Mouse (Mus musculus): Measurements from ENCODE around the gene Gm49368. TPM values are rescaled to one million over a fixed set of nuclear protein-coding genes. Genes with fewer than 3 reads are reported as not detected.

Gene Gm49368
- polyA plus RNA-seq, 1 experiment from 2014 or later, result not detected

DNA sequence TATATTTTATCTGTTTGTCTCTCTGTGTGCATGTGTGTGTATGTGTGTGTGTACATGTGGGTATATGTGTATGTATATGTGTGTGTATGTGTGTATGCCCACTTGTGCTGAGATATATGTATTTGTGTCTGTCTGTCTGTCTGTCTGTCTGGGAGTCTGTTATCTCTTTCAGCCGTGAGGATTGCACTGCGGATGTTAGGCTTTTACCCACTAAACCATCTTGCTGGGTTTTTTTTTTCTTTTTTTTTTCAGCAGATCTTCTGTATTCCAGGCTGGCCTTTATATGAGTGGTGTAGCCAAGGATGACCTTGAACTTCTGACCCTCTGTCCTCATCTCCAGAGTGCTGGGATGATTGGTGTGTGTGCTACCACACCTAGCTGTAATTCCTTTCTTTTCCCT, 13.2 kb upstream of the Gm49368 start:
- no peaks in the 10 kb centered on the region for H3K27me3 ChIP-seq (replicated peaks; ENCODE audit: control insufficient read depth, insufficient read depth, low read length)
- H3K4me2 ChIP-seq (ENCODE audit: low read length), result no peak overlapping the region
- no peak overlapping the region for H3K4me3 ChIP-seq (replicated peaks; ENCODE audit: low read length)
- H3K36me3 ChIP-seq (ENCODE audit: control insufficient read depth, insufficient read depth), result no peaks in the 10 kb centered on the region
- H3K9ac ChIP-seq (replicated peaks; ENCODE audit: low read depth, low read length), result no peak overlapping the region
- H3K9me3 ChIP-seq (ENCODE audit: control insufficient read depth, low read length), result no peaks in the 10 kb centered on the region
- WGBS, result 90% methylated on average over 2 of the region's 2 CpGs
- no peak for ATAC-seq
- no peaks in the 10 kb centered on the region for H3K4me1 ChIP-seq (replicated peaks; ENCODE audit: control insufficient read depth, insufficient read depth, low read length)
- no peak overlapping the region for H3K27ac ChIP-seq (ENCODE audit: low read length)

DNA sequence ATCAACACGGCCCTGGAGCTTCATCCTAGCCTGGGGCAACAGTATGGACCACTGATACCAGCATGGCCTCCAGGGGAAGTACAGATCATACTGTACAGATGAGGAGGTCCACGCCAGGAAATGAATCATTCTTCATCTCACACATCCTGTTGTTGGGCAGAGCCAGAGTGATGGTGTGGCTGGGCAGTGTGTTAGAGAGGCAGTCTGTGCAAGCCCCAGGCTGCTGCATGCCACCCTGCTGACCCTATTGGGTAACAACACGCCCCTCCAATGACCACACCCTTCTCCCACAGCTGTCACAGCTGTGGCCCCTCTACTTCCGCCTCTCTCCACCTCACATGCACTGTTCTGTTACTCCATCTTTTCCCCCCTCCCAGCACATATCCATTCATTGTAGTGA, 11.7 kb upstream of the Gm49368 start:
- Histone ChIP-seq H3K36me3 (ENCODE audit: control insufficient read depth, insufficient read depth) (no peaks in the 10 kb centered on the region), H3K4me3 (replicated peaks; ENCODE audit: low read length) (no peak overlapping the region), H3K9ac (replicated peaks; ENCODE audit: low read depth, low read length) (no peak overlapping the region), H3K27ac (ENCODE audit: low read length) (no peak overlapping the region), H3K27me3 (replicated peaks; ENCODE audit: control insufficient read depth, insufficient read depth, low read length) (no peaks in the 10 kb centered on the region), H3K4me1 (replicated peaks; ENCODE audit: control insufficient read depth, insufficient read depth, low read length) (no peaks in the 10 kb centered on the region), H3K9me3 (ENCODE audit: control insufficient read depth, low read length) (no peaks in the 10 kb centered on the region), H3K4me2 (ENCODE audit: low read length) (no peak overlapping the region)
- WGBS, result 71% methylated on average over 4 of the region's 4 CpGs
- ATAC-seq, result no peak

DNA sequence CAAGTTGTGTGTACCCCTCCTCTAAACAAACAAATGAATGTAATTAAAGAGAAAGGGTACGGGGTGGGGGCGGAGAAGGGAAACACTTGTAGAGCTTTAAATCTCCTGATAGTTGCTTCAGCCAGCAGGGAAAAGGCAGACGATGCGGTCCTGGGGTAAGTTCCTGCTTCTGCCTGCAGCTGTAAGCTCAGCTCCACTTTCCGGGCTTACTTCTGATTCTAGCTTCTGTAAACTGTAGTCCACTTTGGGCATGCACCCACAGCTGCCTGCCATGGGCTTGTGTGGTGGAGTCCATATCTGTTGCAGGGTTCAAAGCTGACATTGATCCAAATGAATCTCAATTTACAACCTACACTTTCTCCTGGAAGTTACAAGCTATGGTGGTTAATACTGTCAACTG, 9.4 kb upstream of the Gm49368 start:
- H3K4me1 ChIP-seq (replicated peaks; ENCODE audit: control insufficient read depth, insufficient read depth, low read length), result no peaks in the 10 kb centered on the region
- no peak for ATAC-seq
- H3K9me3 ChIP-seq (ENCODE audit: control insufficient read depth, low read length), result no peaks in the 10 kb centered on the region
- H3K4me3 ChIP-seq (replicated peaks; ENCODE audit: low read length), result no peak overlapping the region
- WGBS, result 85% methylated on average over 5 of the region's 5 CpGs
- no peak overlapping the region for H3K4me2 ChIP-seq (ENCODE audit: low read length)
- no peak overlapping the region for H3K9ac ChIP-seq (replicated peaks; ENCODE audit: low read depth, low read length)
- no peak overlapping the region for H3K27ac ChIP-seq (ENCODE audit: low read length)
- H3K36me3 ChIP-seq (ENCODE audit: control insufficient read depth, insufficient read depth), result no peaks in the 10 kb centered on the region
- H3K27me3 ChIP-seq (replicated peaks; ENCODE audit: control insufficient read depth, insufficient read depth, low read length), result no peaks in the 10 kb centered on the region

DNA sequence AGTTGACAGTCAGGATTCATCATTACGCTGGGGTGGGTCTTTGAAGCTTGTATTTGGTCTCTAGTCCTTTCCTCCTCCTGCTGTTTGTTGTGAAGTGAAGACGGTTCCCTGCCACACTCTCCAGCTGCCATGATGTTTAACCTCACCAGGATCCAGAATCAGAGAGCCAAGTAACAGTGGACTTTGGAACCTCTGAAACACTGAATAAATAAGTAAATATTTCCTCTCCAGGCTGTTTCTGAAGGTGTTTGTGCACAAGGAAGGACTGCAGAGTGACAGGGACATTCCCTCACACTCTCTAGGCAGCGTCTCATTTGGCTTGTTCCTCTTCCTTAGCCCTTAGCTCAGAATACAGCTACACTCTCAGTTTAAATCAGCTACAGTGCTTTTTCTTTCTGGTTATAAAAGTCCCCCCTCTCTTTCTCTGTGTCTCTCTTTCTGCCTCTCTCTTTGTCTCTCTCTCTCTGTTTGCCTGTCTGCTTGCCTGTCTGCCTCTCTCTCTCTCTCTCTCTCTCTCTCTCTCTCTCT, 5.5 kb upstream of the Gm49368 start:
- H3K4me2 ChIP-seq (ENCODE audit: low read length), result no peak overlapping the region
- WGBS, result 81% methylated on average over 3 of the region's 3 CpGs
- no peaks in the 10 kb centered on the region for H3K36me3 ChIP-seq (ENCODE audit: control insufficient read depth, insufficient read depth)
- no peak for ATAC-seq
- no peak overlapping the region for H3K4me3 ChIP-seq (replicated peaks; ENCODE audit: low read length)
- H3K4me1 ChIP-seq (replicated peaks; ENCODE audit: control insufficient read depth, insufficient read depth, low read length), result no peaks in the 10 kb centered on the region
- no peaks in the 10 kb centered on the region for H3K27me3 ChIP-seq (replicated peaks; ENCODE audit: control insufficient read depth, insufficient read depth, low read length)
- H3K27ac ChIP-seq (ENCODE audit: low read length), result no peak overlapping the region
- no peak overlapping the region for H3K9ac ChIP-seq (replicated peaks; ENCODE audit: low read depth, low read length)
- no peaks in the 10 kb centered on the region for H3K9me3 ChIP-seq (ENCODE audit: control insufficient read depth, low read length)

DNA sequence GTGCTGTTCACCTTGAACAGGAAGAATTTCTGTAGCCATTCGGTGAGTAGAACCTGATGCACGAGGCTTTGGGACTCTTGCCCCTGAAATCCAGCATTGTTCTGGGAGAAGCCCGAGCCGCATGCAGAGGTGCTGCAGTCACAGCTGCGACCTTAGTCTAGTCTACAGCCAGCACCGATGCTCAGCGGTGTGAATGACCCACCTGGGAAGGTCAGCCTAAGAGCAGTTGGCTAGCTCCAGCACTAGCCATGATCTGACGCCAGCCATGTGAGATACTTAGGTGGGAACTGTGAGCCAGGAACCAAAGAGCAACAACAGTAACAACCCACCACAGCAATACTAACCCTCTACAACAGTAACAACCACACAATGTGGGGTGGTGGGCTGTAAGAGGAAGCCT, 4.6 kb upstream of the Gm49368 start:
- 78% methylated on average over 8 of the region's 8 CpGs for WGBS
- no peak overlapping the region for H3K4me2 ChIP-seq (ENCODE audit: low read length)
- H3K4me1 ChIP-seq (replicated peaks; ENCODE audit: control insufficient read depth, insufficient read depth, low read length), result no peaks in the 10 kb centered on the region
- H3K27ac ChIP-seq (ENCODE audit: low read length), result no peak overlapping the region
- no peak for ATAC-seq
- no peaks in the 10 kb centered on the region for H3K36me3 ChIP-seq (ENCODE audit: control insufficient read depth, insufficient read depth)
- no peaks in the 10 kb centered on the region for H3K9me3 ChIP-seq (ENCODE audit: control insufficient read depth, low read length)
- H3K27me3 ChIP-seq (replicated peaks; ENCODE audit: control insufficient read depth, insufficient read depth, low read length), result no peaks in the 10 kb centered on the region
- H3K9ac ChIP-seq (replicated peaks; ENCODE audit: low read depth, low read length), result no peak overlapping the region
- no peak overlapping the region for H3K4me3 ChIP-seq (replicated peaks; ENCODE audit: low read length)

DNA sequence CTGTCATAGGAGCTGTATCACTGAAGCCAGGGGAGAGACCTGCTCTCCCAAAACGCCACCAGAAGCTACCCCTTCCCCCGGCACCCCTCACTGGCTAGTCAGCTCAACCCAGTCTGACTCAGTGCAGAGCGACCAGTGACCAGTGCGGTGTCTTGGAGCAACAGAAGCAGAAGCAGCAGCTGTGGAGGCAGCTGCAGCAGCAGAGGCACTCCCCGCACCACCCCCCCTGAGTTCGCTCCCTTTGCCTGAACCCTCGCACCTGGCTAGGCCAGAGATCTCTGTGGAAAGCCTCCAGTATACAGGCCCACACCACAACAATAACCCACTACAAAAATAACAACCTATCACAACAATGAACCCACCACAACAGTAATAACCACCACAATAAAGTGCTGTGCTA, 3.9 kb upstream of the Gm49368 start:
- H3K36me3 ChIP-seq (ENCODE audit: control insufficient read depth, insufficient read depth), result no peaks in the 10 kb centered on the region
- H3K4me1 ChIP-seq (replicated peaks; ENCODE audit: control insufficient read depth, insufficient read depth, low read length), result no peaks in the 10 kb centered on the region
- no peaks in the 10 kb centered on the region for H3K9me3 ChIP-seq (ENCODE audit: control insufficient read depth, low read length)
- ATAC-seq, result no peak
- 73% methylated on average over 7 of the region's 7 CpGs for WGBS
- H3K9ac ChIP-seq (replicated peaks; ENCODE audit: low read depth, low read length), result no peak overlapping the region
- no peak overlapping the region for H3K4me3 ChIP-seq (replicated peaks; ENCODE audit: low read length)
- no peaks in the 10 kb centered on the region for H3K27me3 ChIP-seq (replicated peaks; ENCODE audit: control insufficient read depth, insufficient read depth, low read length)
- no peak overlapping the region for H3K27ac ChIP-seq (ENCODE audit: low read length)
- no peak overlapping the region for H3K4me2 ChIP-seq (ENCODE audit: low read length)

DNA sequence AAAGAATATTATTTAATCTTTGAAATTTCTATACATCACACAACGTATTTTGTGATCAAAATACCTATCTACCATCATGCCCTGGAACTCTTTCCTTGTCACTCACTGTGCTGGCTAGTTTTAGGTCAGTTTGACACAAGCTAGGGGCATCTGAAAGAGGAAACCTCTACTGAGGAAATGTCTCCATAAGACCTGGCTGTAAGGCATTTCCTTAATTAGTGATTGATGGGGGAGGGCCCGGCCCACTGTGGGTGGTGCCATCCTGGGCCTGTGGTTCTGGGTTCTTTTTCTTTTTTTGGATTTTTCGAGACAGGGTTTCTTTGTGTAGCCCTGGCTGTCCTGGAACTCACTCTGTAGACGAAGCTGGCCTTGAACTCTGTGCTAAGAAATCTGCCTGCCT, 3.4 kb upstream of the Gm49368 start:
- H3K4me2 ChIP-seq (ENCODE audit: low read length), result no peak overlapping the region
- no peak overlapping the region for H3K9ac ChIP-seq (replicated peaks; ENCODE audit: low read depth, low read length)
- no peaks in the 10 kb centered on the region for H3K4me1 ChIP-seq (replicated peaks; ENCODE audit: control insufficient read depth, insufficient read depth, low read length)
- no peaks in the 10 kb centered on the region for H3K27me3 ChIP-seq (replicated peaks; ENCODE audit: control insufficient read depth, insufficient read depth, low read length)
- WGBS, result 84% methylated on average over 4 of the region's 4 CpGs
- no peak overlapping the region for H3K27ac ChIP-seq (ENCODE audit: low read length)
- H3K36me3 ChIP-seq (ENCODE audit: control insufficient read depth, insufficient read depth), result no peaks in the 10 kb centered on the region
- H3K9me3 ChIP-seq (ENCODE audit: control insufficient read depth, low read length), result no peaks in the 10 kb centered on the region
- ATAC-seq, result no peak
- H3K4me3 ChIP-seq (replicated peaks; ENCODE audit: low read length), result no peak overlapping the region

DNA sequence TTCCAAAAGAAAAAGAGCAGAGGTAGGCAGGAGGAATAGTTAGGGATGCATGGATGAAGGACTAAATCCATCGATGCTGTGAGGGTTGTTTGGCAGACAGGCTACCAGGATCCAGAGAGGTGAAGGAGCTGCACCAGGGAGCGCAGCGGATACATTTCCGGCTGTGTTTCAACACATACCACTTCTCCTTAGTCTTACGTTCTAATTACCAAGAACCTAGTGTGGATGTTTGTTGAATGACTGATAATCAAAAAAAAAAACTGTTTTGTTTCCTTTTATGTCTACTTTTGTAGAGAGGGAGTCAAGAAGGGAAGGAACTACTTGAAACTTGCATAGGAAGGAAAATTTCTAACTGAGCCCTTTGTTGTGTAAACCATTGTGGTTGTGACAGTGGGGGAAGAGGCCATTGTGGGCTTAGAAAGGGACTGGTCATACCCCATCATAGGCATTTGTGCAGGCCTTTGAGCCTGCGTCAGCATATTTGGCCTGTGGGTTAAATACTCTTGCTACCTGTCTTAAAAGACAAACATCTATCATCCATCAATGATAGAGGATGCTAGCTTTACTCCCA, 813 bp downstream of the Gm49368 start:
- 79% methylated on average over 6 of the region's 6 CpGs for WGBS
- Histone ChIP-seq H3K27ac (ENCODE audit: low read length) (no peak overlapping the region), H3K4me2 (ENCODE audit: low read length) (no peak overlapping the region), H3K4me1 (replicated peaks; ENCODE audit: control insufficient read depth, insufficient read depth, low read length) (no peaks in the 10 kb centered on the region), H3K27me3 (replicated peaks; ENCODE audit: control insufficient read depth, insufficient read depth, low read length) (no peaks in the 10 kb centered on the region), H3K9me3 (ENCODE audit: control insufficient read depth, low read length) (no peaks in the 10 kb centered on the region), H3K9ac (replicated peaks; ENCODE audit: low read depth, low read length) (no peak overlapping the region), H3K36me3 (ENCODE audit: control insufficient read depth, insufficient read depth) (no peaks in the 10 kb centered on the region), H3K4me3 (replicated peaks; ENCODE audit: low read length) (no peak overlapping the region)
- ATAC-seq, result no peak

DNA sequence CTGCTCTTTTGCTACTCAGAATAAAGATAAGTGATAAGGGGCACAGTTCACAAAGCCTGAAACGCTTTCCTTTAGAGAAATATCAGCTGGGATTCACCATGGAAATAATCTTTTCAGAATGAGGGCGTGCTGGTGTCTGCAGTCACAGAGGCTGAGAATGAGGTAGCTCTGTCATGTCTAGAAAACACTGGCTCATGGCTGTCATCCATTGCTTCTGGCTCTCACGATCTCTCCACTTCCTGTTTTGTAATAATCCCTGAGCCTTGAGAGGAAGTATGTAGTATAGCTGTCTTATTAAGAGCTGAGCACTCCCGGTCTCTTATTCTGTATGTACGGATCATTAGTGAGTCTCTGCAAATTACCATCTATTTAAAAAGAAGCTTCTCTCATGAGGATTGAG, 3.1 kb downstream of the Gm49368 start:
- WGBS, result 87% methylated on average over 5 of the region's 5 CpGs
- Histone ChIP-seq H3K4me1 (replicated peaks; ENCODE audit: control insufficient read depth, insufficient read depth, low read length) (no peaks in the 10 kb centered on the region), H3K9ac (replicated peaks; ENCODE audit: low read depth, low read length) (no peak overlapping the region), H3K9me3 (ENCODE audit: control insufficient read depth, low read length) (no peaks in the 10 kb centered on the region), H3K4me3 (replicated peaks; ENCODE audit: low read length) (no peak overlapping the region), H3K36me3 (ENCODE audit: control insufficient read depth, insufficient read depth) (no peaks in the 10 kb centered on the region), H3K4me2 (ENCODE audit: low read length) (no peak overlapping the region), H3K27ac (ENCODE audit: low read length) (no peak overlapping the region), H3K27me3 (replicated peaks; ENCODE audit: control insufficient read depth, insufficient read depth, low read length) (no peaks in the 10 kb centered on the region)
- no peak for ATAC-seq

DNA sequence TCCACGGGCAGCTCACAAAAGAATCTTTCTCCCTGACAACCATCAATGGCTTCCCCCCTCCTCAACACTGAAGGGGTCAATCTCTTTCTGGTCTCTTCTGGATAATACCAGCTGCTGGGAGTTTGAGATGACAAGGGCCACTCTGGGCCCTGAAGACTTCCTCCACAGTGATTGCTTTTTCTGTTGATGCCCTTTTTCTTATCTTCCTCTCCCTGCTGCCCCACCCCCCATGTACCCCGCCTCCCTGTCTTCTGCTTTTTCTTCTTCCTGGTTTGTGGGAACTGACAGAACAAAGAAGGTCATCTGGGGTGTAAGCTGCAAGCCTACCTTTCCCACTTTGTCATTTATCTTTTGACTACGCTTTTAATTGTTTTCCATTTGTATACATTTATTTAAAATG, 5.4 kb downstream of the Gm49368 start:
- Histone ChIP-seq H3K9ac (replicated peaks; ENCODE audit: low read depth, low read length) (no peak overlapping the region), H3K4me2 (ENCODE audit: low read length) (no peak overlapping the region), H3K9me3 (ENCODE audit: control insufficient read depth, low read length) (no peaks in the 10 kb centered on the region), H3K4me1 (replicated peaks; ENCODE audit: control insufficient read depth, insufficient read depth, low read length) (no peaks in the 10 kb centered on the region), H3K4me3 (replicated peaks; ENCODE audit: low read length) (no peak overlapping the region), H3K27ac (ENCODE audit: low read length) (no peak overlapping the region), H3K36me3 (ENCODE audit: control insufficient read depth, insufficient read depth) (no peaks in the 10 kb centered on the region), H3K27me3 (replicated peaks; ENCODE audit: control insufficient read depth, insufficient read depth, low read length) (no peaks in the 10 kb centered on the region)
- ATAC-seq, result no peak
- 63% methylated on average over 3 of the region's 3 CpGs for WGBS
